Mouse (Mus musculus) frontal cortex, adult (tissue): ENCODE measurements around the gene Spindoc.

Experiments
- ATAC-seq: cut with Nextera tagmentation; 2 replicates; pipeline ENCODE4 v1.9.2; 2017; ENCODE audit warnings: mild to moderate bottlenecking, moderate library complexity, mixed read lengths; ENCODE audit not compliant: low TSS enrichment

The Spindoc gene

DNA sequence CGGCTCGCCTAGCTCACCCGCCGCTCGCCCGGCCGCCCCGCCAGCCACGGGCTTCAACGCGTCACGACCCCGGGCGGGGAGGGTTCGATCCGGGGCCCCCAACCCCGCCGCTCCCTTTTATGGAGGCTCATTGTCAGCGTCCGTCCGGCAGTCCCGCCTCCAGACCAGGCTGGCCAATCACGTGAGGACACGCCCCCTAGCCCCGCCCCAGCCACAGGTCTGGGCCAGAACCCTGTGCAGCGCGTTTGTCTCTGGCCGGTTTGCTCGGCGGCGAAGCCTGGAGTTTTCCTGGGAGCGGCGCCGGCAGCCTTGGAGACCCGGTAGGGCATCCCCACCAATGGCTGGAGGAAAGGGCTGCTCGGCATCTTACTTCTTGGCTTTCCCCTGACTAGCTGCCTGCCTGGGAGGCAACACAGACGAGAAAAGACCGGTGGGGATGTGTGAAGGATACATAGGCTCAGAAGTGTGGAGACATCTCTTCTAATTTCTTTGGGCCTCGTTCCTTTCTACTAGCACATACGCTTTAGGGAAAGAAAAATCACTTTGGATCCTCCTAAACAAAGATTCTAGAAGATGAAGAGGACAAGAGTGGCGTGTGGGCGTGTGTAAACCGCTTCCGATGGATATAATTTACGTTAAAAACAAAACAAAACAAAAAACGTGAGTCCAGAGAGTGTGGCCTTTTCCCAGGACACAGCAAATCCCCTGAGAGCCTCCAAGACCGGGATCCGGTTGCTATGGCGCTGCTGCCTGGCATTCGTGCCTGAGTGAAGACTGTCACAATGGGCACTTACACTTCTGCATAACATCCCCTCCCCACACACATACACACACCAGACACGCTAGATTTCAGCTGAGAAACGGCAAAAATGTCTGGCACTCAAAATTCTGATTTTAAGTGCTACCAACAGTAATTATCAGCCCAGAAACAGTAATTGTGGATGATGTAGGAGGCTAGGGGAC lies at the start of gene Spindoc:
Spindoc (minus strand) TSS at position 92 of the 963 bp plus-strand sequence.
- peak; percentile 91 for ATAC-seq

DNA sequence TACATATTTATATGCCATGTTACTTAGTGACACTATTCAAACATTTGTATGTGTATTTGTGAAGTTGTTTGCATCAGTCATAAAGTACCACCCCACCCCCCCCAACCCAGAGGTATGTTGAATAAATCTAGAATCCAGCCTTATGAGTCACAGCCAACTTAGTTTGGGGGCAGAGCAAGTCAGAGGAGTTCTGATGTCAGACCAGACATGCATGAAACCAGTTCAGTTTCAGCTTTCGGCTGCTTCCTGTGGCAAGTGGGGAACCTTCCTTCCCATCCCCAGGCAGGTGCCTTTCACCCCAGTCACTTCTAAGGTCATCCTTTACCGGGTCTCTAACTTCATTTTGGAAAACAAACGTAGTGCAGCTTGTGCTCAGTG lies 42.6 kb upstream of the Spindoc start:
- no peak for ATAC-seq

DNA sequence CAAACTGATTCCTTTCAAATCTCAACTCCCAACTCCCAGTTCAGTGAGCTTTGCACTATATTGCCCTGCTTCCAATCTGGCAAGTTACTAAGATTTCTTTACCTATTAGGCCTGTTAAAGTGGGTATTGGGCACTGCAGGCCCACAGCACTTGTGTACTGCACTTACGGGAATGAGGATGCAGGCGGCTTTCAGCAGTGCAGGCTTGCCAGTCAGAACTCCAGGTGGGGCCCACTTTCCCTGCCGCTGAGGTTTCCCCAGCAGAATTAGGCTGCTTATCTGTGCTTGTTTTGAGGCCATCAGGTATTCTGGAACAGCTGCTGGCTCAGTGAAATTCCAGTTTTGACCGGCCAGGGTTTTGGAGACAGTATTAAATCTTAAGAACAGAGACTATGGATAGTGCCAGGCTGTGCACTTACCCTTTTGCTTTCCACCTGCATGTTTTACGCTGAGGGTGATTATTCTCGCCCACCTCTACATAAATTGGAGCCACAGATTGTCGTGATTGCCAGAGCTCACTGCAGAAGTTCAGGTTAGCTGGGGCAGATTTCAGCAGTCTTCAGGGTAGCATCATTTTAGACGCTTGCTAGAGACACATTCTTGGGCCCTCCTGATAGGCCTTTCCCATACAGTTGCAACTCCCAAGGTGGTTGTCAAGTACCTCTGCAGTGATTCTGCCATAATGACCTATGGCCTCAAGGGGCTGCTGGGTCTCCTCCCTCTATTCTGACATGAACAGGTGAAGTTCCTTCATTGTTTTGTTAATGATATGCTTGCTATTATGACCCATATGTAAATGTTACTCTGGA lies 42.0 kb upstream of the Spindoc start:
- ATAC-seq = no peak

DNA sequence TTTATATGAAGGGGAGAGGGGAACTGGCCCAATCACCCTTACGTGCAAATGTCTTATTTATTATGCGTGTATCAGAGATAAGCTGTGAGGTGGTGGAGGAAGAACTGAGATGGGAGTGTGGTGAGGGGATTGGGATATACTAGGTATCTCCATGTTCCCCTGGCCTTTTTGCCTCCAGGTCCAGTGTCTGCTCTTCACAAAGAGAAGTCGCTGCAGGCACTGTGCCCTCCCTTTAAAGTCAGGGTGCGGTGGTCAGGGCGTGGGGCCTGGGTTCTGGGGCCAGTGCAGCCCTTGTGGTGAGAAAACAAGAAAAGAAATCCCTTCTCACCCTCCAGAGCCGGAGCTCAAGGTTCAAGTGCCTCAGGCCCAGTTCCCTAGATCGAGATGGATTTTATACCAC lies 41.3 kb upstream of the Spindoc start:
- no peak for ATAC-seq

DNA sequence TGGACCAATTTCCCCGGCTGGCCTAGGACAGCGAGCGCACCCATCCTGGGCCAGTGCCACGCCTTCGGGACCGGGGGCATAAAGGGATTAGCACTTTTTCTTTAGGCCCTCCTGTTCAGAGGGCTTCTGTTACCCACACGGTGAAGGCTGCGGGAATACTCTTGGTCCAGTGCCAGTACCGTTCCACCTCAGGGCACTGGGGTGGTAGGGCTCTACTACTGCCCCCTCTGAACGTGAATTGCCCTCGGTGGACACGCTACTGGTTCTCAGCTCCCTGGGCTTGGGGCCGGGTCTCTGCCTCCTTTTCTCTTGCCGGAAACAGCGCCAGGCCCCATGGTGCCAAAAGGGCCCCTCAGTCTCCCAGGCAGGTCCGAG lies 40.8 kb upstream of the Spindoc start:
- ATAC-seq = no peak

DNA sequence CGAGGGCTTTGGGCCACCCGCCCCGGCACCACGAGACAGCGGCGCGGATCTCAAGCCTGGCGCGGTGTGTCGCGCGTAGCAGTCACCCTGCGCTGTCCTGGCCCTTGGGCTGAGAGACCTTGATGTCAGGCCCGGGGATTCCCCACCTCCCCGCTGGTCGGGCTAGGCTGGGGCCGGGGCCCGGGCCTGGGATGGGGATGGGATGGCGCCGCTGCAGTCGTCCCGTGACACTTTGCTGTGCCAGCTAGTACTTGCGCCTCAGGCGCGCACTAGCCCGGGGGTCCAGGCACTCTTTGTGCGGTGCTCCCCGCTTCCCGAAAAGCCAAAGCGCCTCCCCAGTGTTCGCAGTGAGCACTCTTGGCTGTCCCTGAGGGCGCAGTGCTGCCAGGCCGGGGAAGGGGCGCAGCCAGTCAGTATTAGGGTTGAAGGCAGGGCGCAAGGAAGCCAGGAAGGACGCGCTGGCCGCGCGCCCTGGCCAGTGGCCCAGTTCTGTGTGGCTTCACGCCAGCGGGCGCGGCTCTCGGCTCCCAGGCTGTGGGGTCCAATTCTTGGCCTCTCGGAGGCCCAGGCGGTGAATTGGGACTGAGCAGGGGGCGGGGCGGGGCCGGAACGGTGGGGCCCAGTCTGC lies 40.3 kb upstream of the Spindoc start:
- ATAC-seq = 0 out of 2 replicates have a peak, but pooled peaks have one; percentile 5

DNA sequence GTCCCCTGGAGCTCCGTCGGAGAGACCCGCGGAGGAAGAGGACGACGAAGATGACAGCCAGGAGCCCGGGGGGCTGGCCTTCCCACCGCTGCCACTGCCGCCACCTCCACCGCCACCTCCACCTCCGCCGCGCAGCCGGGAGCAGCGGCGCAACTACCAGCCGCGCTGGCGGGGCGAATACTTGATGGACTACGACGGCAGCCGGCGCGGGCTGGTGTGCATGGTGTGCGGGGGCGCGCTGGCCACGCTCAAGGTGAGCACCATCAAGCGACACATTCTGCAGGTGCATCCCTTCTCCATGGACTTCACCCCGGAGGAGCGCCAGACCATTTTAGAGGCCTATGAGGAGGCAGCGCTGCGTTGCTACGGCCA lies 39.8 kb upstream of the Spindoc start:
- no peak for ATAC-seq

DNA sequence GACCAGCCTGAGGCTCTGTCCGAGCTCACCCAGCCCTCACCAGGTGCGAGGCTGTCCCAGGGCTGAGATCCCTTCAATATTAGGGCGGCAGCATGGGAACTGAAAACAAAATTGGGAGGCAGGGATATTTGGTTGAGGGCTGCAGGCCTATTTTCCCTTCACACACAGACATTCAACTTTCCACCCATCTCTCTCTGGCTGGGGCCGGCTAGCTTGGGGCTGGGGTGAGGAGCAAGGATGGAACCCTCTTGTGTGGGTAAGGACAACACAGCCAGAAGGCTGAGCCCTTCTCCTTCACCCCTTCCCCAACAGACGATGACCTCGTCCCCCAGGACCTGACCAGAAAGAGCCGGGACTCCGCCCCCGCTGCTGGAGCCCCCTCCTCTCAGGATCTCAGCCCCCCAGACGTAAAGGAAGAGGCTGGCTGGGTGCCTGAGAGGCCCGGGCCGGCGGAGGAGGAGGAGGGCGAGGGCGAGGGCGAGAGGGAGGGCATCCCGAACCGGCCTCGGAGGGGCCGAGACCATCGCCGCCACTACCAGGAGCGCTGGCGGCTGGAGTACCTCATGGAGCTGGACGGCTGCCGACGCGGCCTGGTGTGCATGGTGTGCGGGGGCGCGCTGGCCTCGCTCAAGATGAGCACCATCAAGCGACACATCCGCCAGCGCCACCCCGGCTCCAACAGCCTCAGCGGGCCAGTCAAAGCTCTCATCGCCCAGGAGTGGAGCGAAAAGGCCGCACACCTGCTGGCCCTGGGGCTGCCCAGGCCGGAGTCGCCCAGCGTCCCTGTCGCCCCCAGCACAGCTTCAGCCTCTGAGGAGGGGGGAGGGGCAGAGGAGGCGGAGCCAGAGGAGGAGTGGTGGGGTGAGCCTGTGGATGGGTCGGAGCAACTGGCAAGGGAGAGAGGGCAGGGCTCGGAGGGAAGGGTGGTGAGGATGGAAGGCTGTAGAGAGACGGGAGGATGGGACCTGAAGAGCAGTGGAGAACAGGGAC lies 39.1 kb upstream of the Spindoc start:
- ATAC-seq = peak; percentile 31

DNA sequence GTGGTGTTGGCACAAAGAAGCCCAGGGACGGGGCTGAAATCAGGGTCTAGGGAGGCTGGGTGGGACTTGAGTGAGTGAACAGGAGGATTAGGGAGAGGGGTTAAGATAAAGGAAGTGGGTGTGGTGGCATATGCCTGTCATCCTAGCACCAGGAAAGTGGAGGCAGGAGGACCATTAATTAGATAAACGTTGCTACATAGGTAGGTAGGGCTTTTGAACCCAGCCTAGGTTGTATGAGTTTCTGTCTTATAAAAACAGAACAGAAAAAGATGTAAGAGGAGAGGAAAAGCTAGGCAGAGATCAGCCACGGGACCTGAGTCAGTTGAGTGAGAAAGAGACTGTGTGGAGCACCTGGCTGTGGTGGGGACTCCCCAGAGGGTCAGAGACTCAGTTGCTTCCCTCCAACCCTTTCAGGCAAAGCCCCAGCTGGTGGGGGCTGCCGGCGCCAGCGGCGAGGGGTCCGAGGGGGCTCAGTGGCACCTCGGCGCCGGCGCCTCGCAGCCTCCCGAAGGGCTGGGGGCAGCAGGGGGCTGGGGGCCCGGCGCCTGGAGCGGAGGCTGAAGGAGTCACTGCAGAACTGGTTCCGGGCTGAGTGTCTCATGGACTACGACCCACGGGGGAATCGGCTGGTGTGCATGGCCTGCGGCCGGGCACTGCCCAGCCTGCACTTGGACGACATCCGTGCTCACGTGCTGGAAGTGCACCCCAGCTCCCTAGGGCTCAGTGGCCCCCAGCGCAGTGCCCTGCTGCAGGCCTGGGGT lies 38.2 kb upstream of the Spindoc start:
- no peak for ATAC-seq

DNA sequence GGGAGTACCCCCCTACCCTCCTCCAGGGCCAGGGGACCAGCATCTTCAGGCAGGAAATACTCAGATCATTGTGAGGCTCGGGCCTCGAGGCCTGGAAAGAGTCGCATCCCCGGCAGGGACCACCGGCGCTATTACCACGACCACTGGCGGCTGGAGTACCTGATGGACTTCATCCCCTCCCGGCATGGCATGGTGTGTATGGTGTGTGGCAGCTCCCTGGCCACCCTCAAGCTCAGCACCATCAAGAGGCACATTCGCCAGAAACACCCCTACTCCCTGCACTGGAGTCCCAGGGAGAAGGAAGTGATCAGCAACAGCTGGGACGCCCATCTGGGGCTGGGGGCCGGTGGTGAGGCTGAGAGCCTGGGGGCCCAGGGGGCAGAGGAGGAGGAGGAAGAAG lies 37.3 kb upstream of the Spindoc start:
- ATAC-seq = no peak

DNA sequence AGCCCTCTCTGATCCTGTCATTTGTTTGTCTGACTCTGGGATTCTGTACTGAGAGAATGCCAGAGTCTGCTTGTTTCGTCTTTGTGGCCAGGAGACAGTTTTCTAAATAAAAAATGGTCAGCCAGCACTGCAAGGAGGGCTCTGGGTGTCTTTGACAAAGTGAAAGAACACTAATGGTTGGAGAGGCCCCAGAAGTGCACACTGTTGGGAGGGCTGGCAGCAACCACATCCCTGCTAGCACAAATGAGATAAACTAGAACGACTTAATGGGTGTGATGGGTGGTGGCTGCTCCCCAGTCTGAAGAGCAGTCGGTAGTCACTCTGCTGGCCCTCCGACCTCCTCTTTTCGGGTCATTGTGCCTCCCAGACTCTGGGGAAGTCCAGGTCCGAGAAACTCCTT lies 36.3 kb upstream of the Spindoc start:
- no peak for ATAC-seq

DNA sequence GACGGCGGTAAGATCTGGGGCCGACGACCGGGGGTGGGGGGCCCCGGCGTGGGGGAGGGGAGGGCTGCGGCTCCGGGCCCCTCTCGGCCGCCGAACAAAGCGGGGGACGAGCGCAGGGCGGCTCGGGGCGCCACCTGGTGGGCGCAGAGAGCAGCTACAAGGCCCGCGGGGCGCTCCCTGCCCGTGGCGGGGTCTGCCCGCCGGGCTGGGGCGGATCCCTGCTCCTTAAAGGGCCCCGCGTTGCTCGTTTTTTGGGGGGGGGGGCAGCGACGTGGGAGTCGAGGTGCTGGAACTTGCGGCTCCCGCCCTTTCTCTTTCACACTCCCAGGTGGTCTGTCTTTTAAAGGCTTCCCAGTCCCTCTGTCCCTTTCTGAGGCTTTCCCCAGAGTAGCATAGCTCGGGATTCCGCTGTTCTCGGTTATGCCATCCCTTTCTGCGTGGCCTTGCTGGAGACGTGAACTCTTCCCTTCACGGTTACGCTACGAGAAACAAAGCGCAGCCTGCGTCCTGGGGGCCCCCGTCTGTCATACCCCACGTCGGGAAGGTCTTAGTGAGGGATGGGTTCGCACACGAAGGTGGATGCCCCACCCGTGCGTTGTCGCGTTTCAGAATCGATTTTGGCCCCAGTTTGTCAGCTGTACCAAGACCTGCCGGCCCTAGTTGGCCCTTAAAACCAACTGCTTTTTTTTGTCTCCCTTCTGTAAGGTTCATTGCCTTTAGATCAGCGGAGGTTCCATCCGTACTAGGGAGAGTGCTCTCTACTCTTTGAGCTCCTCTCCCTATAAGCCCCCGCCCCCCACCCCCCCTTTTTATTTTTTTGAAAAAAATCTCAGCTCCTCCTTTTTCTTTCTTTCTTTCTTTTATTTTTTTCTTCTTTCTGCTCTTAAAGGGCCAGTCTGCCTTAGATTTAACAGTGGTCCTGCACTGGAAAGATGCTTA lies 35.4 kb upstream of the Spindoc start:
- peak; percentile 32 for ATAC-seq

DNA sequence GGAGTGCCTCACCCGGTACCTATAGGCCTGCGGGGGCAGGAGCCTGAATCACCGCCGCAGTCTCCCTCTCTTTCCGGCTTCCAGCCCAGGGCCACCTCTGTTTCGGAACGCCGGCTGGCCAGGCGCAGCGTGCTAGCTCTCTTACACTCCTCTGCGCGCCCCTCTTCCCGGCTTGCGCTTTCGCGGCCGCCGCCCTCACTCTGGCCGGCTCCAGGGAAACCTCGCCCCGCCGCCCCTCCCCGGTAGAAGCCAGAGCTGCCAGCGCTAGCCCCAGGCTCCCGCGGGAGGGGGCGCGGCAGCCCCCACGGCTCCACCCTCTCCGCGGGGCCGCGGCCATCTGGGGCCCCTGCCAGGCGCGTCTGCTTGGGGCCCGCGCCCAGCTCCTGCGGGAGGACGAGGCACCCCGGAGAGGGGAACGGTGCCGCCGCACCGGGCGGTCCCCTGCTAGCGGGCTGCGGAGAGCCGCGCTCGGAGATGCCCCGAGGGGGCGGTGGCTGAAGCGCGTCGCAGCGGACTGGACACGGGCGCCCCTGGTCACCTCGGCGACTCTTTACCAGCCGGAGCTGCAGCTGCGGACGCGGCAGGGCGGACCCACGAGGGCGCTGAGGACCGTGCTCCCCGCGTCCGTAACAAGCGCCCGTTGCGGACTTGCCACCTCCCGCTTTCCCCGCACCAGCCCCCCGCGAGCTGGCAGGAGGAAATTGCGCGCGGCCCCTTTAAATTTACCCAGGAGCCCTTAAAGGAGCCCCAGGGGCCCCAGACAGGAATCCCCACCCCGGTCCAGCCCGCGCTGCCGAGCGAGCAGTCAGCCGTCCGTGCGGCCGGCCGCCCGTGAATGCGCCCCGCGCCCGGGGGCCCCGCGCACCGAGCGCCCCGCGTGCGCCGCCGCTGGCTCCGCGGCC lies 34.3 kb upstream of the Spindoc start, which contains the start of gene 2700081O15Rik:
2700081O15Rik (plus strand) TSS at position 792 of the 902 bp plus-strand sequence.
- ATAC-seq = peak; percentile 35

DNA sequence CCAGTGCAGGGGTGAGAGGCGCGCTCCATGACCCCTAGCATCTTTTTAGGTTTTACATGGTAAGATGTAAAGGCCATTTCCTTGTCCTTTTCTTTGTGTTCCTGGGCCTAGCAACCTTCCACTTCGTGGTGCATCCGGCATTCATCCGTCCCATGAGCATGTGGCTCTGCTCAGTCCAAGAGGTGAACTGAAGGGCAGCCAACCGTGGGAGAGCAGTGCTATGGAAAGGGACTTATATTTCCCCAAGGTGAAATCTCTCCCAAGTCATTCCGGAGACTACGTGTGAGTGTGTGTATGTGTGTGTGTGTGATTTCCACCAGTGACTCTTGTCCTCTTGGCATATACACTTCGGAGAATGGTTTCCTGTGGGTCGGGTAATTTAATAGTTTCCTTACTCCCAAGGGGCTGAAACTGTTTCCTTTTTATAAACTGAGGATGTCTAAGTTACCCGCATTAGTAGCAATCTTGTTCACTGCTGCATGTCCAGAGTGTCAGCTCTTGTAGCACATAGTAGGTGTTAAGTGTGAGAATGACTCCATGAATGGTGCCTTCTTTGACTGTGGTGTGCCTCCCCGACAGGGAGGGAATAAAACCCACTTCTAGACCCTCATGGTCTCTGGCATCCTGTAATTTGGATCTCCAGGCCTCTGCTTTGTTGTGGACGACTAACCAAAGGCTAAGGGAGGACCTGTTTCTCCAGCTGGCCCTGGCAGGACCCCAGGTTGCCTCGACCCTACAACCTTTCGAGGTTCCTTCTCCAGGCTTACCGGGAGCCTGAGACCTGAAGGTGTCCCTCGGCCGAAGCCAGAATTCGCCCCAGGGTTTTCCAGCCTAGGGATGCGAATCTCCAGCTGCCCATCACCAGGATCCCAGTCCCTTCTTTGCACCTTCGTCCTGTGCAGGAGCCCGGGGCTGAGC lies 33.4 kb upstream of the Spindoc start:
- no peak for ATAC-seq

DNA sequence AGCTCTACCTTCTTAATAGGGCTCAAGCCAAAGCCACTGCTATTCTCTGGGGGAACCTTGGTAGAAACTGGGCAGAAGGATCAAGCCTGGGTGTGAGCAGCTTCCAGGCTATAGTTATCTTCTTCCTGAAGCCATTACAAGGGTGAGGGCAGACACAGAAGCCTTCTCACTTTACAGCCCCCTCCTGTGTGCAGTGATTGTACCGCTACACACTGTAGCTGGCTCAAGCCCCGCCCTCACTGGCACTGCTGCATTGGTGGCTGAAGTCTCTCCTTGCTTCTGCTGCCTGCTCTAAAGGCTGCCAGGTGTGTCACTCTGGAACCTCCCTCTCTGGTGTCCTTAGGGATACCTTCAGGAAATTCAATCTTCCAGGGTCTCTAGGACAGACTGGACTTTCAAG lies 29.6 kb upstream of the Spindoc start:
- no peak for ATAC-seq

DNA sequence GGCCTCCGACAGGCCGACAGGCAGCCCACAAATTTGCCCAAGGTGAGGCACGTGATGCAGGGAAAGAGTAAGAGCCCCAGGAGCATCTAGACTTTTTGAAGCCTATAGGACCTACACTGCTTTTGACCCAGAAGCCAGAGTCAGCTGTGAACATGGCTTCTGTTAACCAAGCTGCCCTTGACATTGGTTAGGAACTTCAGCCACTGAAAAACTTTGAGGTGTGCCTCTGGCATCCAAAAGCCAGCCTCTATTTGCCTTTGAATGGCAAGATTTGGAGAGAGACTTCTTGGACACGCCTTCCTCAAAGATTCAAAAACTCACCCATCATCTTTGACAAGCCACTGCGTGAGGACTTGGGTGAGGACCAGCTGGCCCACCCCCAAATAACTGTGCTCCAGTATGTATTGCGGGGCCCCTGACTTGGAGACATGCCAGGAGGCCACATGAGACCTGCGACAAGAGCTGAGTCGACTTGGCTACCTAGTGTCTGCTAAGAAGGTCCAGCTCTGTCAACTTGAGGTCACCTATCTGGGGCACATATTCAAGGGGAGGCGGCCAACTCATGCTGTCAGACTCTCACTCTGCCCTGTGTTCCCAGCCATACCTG lies 21.9 kb upstream of the Spindoc start:
- ATAC-seq = no peak

DNA sequence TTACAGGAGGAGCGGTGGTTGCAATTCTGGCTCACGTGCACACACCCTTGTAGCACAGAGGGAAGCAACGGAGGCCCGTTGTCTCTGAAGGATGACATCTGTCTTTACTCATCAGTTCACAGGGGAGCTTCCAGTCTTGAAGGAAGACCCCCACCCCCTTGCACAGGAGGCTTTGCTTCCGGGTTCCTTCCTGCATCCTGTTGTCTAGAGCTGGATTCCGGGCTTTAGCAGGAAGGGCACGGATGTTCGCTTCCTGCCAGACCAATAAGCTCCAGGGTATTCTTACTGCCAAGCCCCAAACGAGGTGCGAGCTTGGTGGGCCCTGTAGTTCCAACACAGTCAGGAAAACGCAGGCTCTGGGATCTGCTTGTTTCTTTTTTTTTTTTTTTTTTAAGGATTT lies 17.8 kb upstream of the Spindoc start:
- ATAC-seq = no peak
